Mouse (Mus musculus) adrenal gland, postnatal 4 days (tissue): ENCODE results near the gene Tnrc6b. TPM values are rescaled to one million over a fixed set of nuclear protein-coding genes. Genes with fewer than 3 reads are reported as not detected.
"Not testable (repeated sequence)": the region's sequence is repeated elsewhere in the genome, so short reads cannot be mapped to it uniquely, and the experiment has no call there.

ENCODE experiments used
- DNase-seq, 2 experiments: peaks; one replicate each; pipeline ENCODE4 v3.0.0; 2021 to 2022; ENCODE audit warnings: low spot score in 2 of 2, mixed read lengths in 2 of 2
- total RNA-seq, 2 experiments: library from RNA; stranded (reverse); gene quantifications; 2 replicates each; pipeline ENCODE4 v1.2.3; 2021

Tnrc6b gene
- total RNA-seq, 2 experiments from 2014 or later, result 74.2 to 74.3 TPM

- DNase-seq, result not testable (repeated sequence)
These were observed 24.6 kb downstream of the Tnrc6b start for GRCm38 (mm10) chr15:80735708-80736107.

- DNase-seq, result no peak
These were observed 25.4 kb downstream of the Tnrc6b start for GRCm38 (mm10) chr15:80736553-80736952.

- DNase-seq, result no peak
These were observed 27.1 kb downstream of the Tnrc6b start for GRCm38 (mm10) chr15:80738244-80738643.

GRCm38 (mm10) chr15:80739972-80740371, 28.9 kb downstream of the Tnrc6b start:
- no peak for DNase-seq

- DNase-seq, result no peak
These were observed 30.7 kb downstream of the Tnrc6b start for GRCm38 (mm10) chr15:80741836-80742235.

- no peak for DNase-seq
These were observed 31.9 kb downstream of the Tnrc6b start for GRCm38 (mm10) chr15:80742991-80743474.

- DNase-seq, result no peak
These were observed 32.5 kb downstream of the Tnrc6b start for GRCm38 (mm10) chr15:80743606-80744005.

- no peak for DNase-seq
These were observed 33.7 kb downstream of the Tnrc6b start for GRCm38 (mm10) chr15:80744667-80745422.

GRCm38 (mm10) chr15:80748979-80749378, 37.9 kb downstream of the Tnrc6b start:
- no peak for DNase-seq

- DNase-seq, result no peak
These were observed 42.2 kb downstream of the Tnrc6b start for GRCm38 (mm10) chr15:80753351-80753750.

- DNase-seq, result no peak
These were observed 43.0 kb downstream of the Tnrc6b start for GRCm38 (mm10) chr15:80754103-80754502.

GRCm38 (mm10) chr15:80759451-80759850, 48.3 kb downstream of the Tnrc6b start:
- no peak for DNase-seq

- DNase-seq, result no peak
These were observed 49.4 kb downstream of the Tnrc6b start for GRCm38 (mm10) chr15:80760504-80760903.

- DNase-seq, result no peak
These were observed 49.8 kb downstream of the Tnrc6b start for GRCm38 (mm10) chr15:80760935-80761334.

GRCm38 (mm10) chr15:80762621-80763020, 51.5 kb downstream of the Tnrc6b start:
- DNase-seq, result no peak

GRCm38 (mm10) chr15:80764666-80765065, 53.6 kb downstream of the Tnrc6b start:
- DNase-seq, result no peak

- no peak for DNase-seq
These were observed 54.3 kb downstream of the Tnrc6b start for GRCm38 (mm10) chr15:80765381-80765780.

GRCm38 (mm10) chr15:80768216-80768615, 57.1 kb downstream of the Tnrc6b start:
- DNase-seq, result no peak

- no peak for DNase-seq
These were observed 60.9 kb downstream of the Tnrc6b start for GRCm38 (mm10) chr15:80771926-80772441.

GRCm38 (mm10) chr15:80774666-80775065, 63.6 kb downstream of the Tnrc6b start:
- DNase-seq, result no peak

GRCm38 (mm10) chr15:80779006-80779405, 67.9 kb downstream of the Tnrc6b start:
- no peak for DNase-seq

- DNase-seq, result no peak
These were observed 69.1 kb downstream of the Tnrc6b start for GRCm38 (mm10) chr15:80780154-80780751.
